Mouse (Mus musculus) heart, adult 2 months (tissue): ENCODE measurements around the gene Slc2a8.

Experiments used
- CTCF ChIP-seq: fragments of 200-600 bp; IDR thresholded peaks from 2 replicates; pipeline ENCODE4 v1.8.1; 2022; ENCODE audit warnings: antibody characterized with exemption, mild to moderate bottlenecking, moderate library complexity
- EP300 ChIP-seq: fragments of 200-500 bp; IDR thresholded peaks from 2 replicates; pipeline ENCODE4 v1.6.1; 2011; ENCODE audit warnings: low read depth, low read length, control low read depth; ENCODE audit not compliant: insufficient read depth
- POLR2A ChIP-seq: fragments of 200-500 bp; IDR thresholded peaks from 2 replicates; pipeline ENCODE4 v1.6.1; 2011; ENCODE audit warnings: mild to moderate bottlenecking, low read depth, low read length, control low read depth; ENCODE audit not compliant: insufficient read depth

GRCm38 (mm10) chr2:32960273-32960672 lies 21.6 kb downstream of the Slc2a8 start:
- no peak for TF ChIP-seq POLR2A
- TF ChIP-seq CTCF: no peak
- no peak for TF ChIP-seq EP300
